Mouse (Mus musculus) central nervous system, embryonic 11.5 days (tissue): ENCODE data around the gene Gzmk. TPM values are rescaled to one million over a fixed set of nuclear protein-coding genes. Genes with fewer than 3 reads are reported as not detected.

Source experiments
- polyA plus RNA-seq: library from polyadenylated mRNA; depleted of rRNA; stranded (reverse); fragments of >200 nt; gene quantifications from 2 replicates; pipeline ENCODE4 v1.2.3, GENCODE M21; 2012; rRNA removed

Gene Gzmk
- not detected in 2 replicates for polyA plus RNA-seq

DNA sequence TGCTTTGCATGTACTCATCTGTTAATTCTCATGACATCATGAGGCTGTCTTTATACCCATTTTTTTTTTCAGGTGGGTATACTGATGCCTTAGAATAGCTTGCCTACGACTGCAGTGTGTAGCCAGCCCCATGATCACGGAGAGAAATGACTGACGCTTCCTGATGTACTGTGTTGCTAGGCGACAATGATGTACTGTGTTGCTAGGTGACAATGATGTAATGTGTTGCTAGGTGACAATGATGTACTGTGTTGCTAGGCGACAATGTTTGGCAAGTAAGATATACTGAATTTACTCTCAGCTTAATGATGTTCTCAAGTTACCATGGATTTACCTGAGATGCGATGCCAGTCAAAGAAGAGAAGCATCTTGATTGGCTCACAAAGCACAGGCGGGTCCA, at the start of gene Gzmk:
Gene Gzmk, minus strand, starts transcription at position 98 of the 400 bp plus-strand sequence.

GRCm38 (mm10) chr13:113209624-113210023, 16.1 kb downstream of the Gzmk start, which contains the start of gene Esm1:
Gene Esm1, plus strand, starts transcription at chr13:113209659.

Other genes starting within 250 kb of the Gzmk start
- gene Ccno, start 238.1 kb downstream of the Gzmk start, polyA plus RNA-seq, result 2.4 and 5.5 TPM in 2 replicates
- 0.93 and 2.2 TPM in 2 replicates for gene Mcidas, start 232.1 kb downstream of the Gzmk start, polyA plus RNA-seq
- 0.58 and 1.5 TPM in 2 replicates for gene Cdc20b, start 190.8 kb downstream of the Gzmk start, polyA plus RNA-seq
- 75.5 and 79.6 TPM in 2 replicates for gene Gpx8, start 179.5 kb downstream of the Gzmk start, polyA plus RNA-seq
- gene Gzma, start 124.9 kb downstream of the Gzmk start, polyA plus RNA-seq, result not detected in 2 replicates
- gene Esm1, start 16.2 kb downstream of the Gzmk start, polyA plus RNA-seq, result 0.91 and 1.3 TPM in 2 replicates
- gene BC067074, start 67.3 kb upstream of the Gzmk start, polyA plus RNA-seq, result 2.3 and 8.0 TPM in 2 replicates